Mouse (Mus musculus) lung, adult 2 months (tissue): Measurements from ENCODE around the gene Tor3a.

Experiments
- CTCF ChIP-seq: fragments of 200-500 bp; IDR thresholded peaks from 2 replicates; pipeline ENCODE4 v1.5.1; 2011; ENCODE audit warnings: mild to moderate bottlenecking, low read length, control low read depth; ENCODE audit not compliant: insufficient read depth
- POLR2A ChIP-seq: fragments of 200-500 bp; IDR thresholded peaks from 2 replicates; pipeline ENCODE4 v1.6.1; 2011; ENCODE audit warnings: low read depth, mild to moderate bottlenecking, control low read depth, low read length, borderline replicate concordance; ENCODE audit errors: extremely low read depth

- TF ChIP-seq CTCF (no peak), POLR2A (peak; percentile 53; the same call in 1 of the 2 replicates)
These were observed at the start of gene Tor3a for GRCm38 (mm10) chr1:156674195-156675000.
